Mouse (Mus musculus): Measurements from ENCODE around the gene Prrx2. TPM values are rescaled to one million over a fixed set of nuclear protein-coding genes. Genes with fewer than 3 reads are reported as not detected.
"Not testable (repeated sequence)": the region's sequence is repeated elsewhere in the genome, so short reads cannot be mapped to it uniquely, and the experiment has no call there.

The Prrx2 gene
- polyA plus RNA-seq, 1 experiment, result 1.0 TPM

GRCm38 (mm10) chr2:30913022-30913421, 78.2 kb downstream of the Prrx2 start:
- Histone ChIP-seq H3K27me3 (ENCODE audit: control insufficient read depth, insufficient read depth, low read length) (no peaks in the 10 kb centered on the region), H3K36me3 (ENCODE audit: control insufficient read depth, insufficient read depth, low read length) (no peaks in the 10 kb centered on the region), H3K4me3 (ENCODE audit: control insufficient read depth, low read depth, low read length) (no peak overlapping the region), H3K4me1 (ENCODE audit: control insufficient read depth, insufficient read depth, low read length) (peaks cover 8% of the 10 kb centered on the region), H3K27ac (ENCODE audit: control insufficient read depth, insufficient read depth, low read depth, low read length) (no peak overlapping the region)
- TF ChIP-seq CTCF (IDR thresholded peaks at IDR 0.05; ENCODE audit: control insufficient read depth, insufficient read depth, insufficient replicate concordance, low read depth, low read length) (no peak), POLR2A (IDR thresholded peaks at IDR 0.05; ENCODE audit: control insufficient read depth, low read depth, low read length) (no peak)

DNA sequence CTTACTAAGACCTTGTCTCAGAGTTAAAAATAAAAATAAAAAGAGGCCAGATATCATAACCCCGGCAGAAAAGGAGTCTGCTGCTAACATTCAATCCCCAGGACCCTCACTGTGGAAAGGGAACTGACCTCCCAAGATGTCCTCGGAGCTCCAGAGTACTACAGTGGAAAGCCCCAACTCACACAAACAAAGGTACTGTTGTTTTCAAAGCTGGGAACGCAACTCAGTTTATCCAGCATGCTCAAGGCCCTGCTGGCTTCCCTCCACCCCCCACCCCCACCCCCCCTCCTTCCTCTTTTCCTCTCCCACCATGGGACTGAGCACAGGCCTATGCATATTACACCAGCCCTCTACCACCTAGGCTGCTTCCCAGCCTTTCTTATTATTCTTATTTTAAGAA, 80.1 kb downstream of the Prrx2 start:
- TF ChIP-seq POLR2A (IDR thresholded peaks at IDR 0.05; ENCODE audit: control insufficient read depth, low read depth, low read length) (no peak), CTCF (IDR thresholded peaks at IDR 0.05; ENCODE audit: control insufficient read depth, insufficient read depth, insufficient replicate concordance, low read depth, low read length) (no peak)
- Histone ChIP-seq H3K27me3 (ENCODE audit: control insufficient read depth, insufficient read depth, low read length) (no peaks in the 10 kb centered on the region), H3K4me3 (ENCODE audit: control insufficient read depth, low read depth, low read length) (no peak overlapping the region), H3K4me1 (ENCODE audit: control insufficient read depth, insufficient read depth, low read length) (peaks cover 8% of the 10 kb centered on the region), H3K36me3 (ENCODE audit: control insufficient read depth, insufficient read depth, low read length) (no peaks in the 10 kb centered on the region), H3K27ac (ENCODE audit: control insufficient read depth, insufficient read depth, low read depth, low read length) (no peak overlapping the region)

DNA sequence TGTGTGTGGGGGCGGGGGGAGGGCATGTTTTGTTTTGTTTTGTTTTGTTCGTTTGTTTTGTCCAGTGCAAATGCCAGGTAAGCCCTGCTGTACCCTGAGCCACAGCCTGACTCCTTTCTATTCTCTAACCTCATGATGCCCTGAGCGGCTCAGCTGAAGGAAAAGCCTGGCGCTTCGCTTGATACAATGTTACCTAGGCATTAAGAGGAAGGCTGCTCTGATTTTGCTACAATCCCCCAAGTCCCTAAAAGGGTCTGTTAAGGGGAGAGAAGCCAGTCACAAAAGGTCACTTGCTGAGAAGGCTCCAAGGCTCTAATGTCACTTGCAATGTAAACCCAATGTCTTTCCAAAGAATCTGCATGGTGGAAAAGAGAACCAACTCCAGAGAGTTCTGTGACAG, 80.6 kb downstream of the Prrx2 start:
- no peaks in the 10 kb centered on the region for H3K27me3 ChIP-seq (ENCODE audit: control insufficient read depth, insufficient read depth, low read length)
- H3K4me1 ChIP-seq (ENCODE audit: control insufficient read depth, insufficient read depth, low read length), result peaks cover 8% of the 10 kb centered on the region
- H3K27ac ChIP-seq (ENCODE audit: control insufficient read depth, insufficient read depth, low read depth, low read length), result no peak overlapping the region
- peak overlapping the region; percentile 43; the same call in 1 of the 2 replicates for H3K4me3 ChIP-seq (ENCODE audit: control insufficient read depth, low read depth, low read length)
- TF ChIP-seq POLR2A (IDR thresholded peaks at IDR 0.05; ENCODE audit: control insufficient read depth, low read depth, low read length) (no peak), CTCF (IDR thresholded peaks at IDR 0.05; ENCODE audit: control insufficient read depth, insufficient read depth, insufficient replicate concordance, low read depth, low read length) (no peak)
- no peaks in the 10 kb centered on the region for H3K36me3 ChIP-seq (ENCODE audit: control insufficient read depth, insufficient read depth, low read length)

- H3K27me3 ChIP-seq (ENCODE audit: control insufficient read depth, insufficient read depth, low read length); H3K4me1 ChIP-seq (ENCODE audit: control insufficient read depth, insufficient read depth, low read length); H3K27ac ChIP-seq (ENCODE audit: control insufficient read depth, insufficient read depth, low read depth, low read length); H3K36me3 ChIP-seq (ENCODE audit: control insufficient read depth, insufficient read depth, low read length): not testable (repeated sequence)
- H3K4me3 ChIP-seq (ENCODE audit: control insufficient read depth, low read depth, low read length), result peak overlapping the region; percentile 27; the same call in 1 of the 2 replicates
Measured at GRCm38 (mm10) chr2:30915933-30916332, 81.2 kb downstream of the Prrx2 start.

DNA sequence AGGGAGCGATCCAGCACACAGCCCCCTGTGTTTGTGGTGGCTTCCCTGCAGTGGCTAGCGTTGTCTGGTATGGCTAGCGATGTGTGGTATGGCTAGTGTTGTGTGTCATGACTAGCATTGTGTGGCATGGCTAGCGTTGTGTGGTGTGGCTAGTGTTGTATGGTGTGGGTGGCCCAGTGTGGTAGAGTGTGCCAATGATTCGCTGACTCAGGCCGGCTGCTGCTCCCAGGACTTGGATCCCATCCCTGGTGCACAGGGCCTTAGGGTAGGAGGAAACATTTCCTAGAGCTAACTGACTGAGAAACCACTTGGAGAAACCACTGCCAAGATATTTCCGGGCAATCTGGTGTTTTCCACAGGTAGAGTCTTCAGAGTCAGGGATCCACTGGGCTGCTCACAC, 82.9 kb downstream of the Prrx2 start:
- Histone ChIP-seq H3K4me3 (ENCODE audit: control insufficient read depth, low read depth, low read length) (no peak overlapping the region), H3K36me3 (ENCODE audit: control insufficient read depth, insufficient read depth, low read length) (no peaks in the 10 kb centered on the region), H3K4me1 (ENCODE audit: control insufficient read depth, insufficient read depth, low read length) (peaks cover 8% of the 10 kb centered on the region), H3K27ac (ENCODE audit: control insufficient read depth, insufficient read depth, low read depth, low read length) (no peak overlapping the region), H3K27me3 (ENCODE audit: control insufficient read depth, insufficient read depth, low read length) (no peaks in the 10 kb centered on the region)
- TF ChIP-seq POLR2A (IDR thresholded peaks at IDR 0.05; ENCODE audit: control insufficient read depth, low read depth, low read length) (no peak), CTCF (IDR thresholded peaks at IDR 0.05; ENCODE audit: control insufficient read depth, insufficient read depth, insufficient replicate concordance, low read depth, low read length) (no peak)

- H3K36me3 ChIP-seq (ENCODE audit: control insufficient read depth, insufficient read depth, low read length), result no peaks in the 10 kb centered on the region
- H3K4me1 ChIP-seq (ENCODE audit: control insufficient read depth, insufficient read depth, low read length), result peaks cover 8% of the 10 kb centered on the region
- no peak overlapping the region for H3K27ac ChIP-seq (ENCODE audit: control insufficient read depth, insufficient read depth, low read depth, low read length)
- H3K27me3 ChIP-seq (ENCODE audit: control insufficient read depth, insufficient read depth, low read length), result no peaks in the 10 kb centered on the region
- H3K4me3 ChIP-seq (ENCODE audit: control insufficient read depth, low read depth, low read length), result no peak overlapping the region
- TF ChIP-seq CTCF (IDR thresholded peaks at IDR 0.05; ENCODE audit: control insufficient read depth, insufficient read depth, insufficient replicate concordance, low read depth, low read length), result no peak
- no peak for TF ChIP-seq POLR2A (IDR thresholded peaks at IDR 0.05; ENCODE audit: control insufficient read depth, low read depth, low read length)
Measured at GRCm38 (mm10) chr2:30918126-30918525, 83.4 kb downstream of the Prrx2 start.

DNA sequence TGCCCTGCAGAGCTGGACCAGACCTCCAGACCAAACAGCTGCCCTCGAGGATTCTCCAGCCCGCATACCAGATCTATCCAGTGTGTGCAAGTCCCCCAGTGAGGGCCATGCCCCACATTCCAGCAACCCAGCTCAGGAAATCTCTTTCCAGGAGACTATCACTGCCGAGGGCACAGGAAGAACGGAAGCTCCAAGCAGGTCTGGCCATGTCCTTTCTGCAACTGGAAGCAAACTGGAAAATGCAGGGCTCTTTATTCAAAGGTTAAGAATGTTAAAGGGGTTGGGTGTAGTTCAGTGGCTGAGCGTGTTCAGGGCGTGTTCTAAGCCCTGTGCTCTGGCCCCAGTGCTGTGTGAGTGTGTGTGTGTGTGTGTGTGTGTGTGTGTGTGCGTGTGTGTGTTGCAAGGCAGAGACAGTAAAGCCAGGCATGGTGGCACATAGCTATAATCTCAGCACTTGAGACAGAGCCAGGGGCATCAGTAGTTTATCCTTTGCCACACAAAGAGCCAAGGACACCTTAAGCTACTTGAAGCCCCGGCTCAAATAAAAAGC, 84.1 kb downstream of the Prrx2 start:
- Histone ChIP-seq H3K4me3 (ENCODE audit: control insufficient read depth, low read depth, low read length) (no peak overlapping the region), H3K27ac (ENCODE audit: control insufficient read depth, insufficient read depth, low read depth, low read length) (no peak overlapping the region), H3K27me3 (ENCODE audit: control insufficient read depth, insufficient read depth, low read length) (no peaks in the 10 kb centered on the region), H3K4me1 (ENCODE audit: control insufficient read depth, insufficient read depth, low read length) (peaks cover 6% of the 10 kb centered on the region), H3K36me3 (ENCODE audit: control insufficient read depth, insufficient read depth, low read length) (no peaks in the 10 kb centered on the region)
- no peak for TF ChIP-seq CTCF (IDR thresholded peaks at IDR 0.05; ENCODE audit: control insufficient read depth, insufficient read depth, insufficient replicate concordance, low read depth, low read length)
- TF ChIP-seq POLR2A (IDR thresholded peaks at IDR 0.05; ENCODE audit: control insufficient read depth, low read depth, low read length), result no peak

DNA sequence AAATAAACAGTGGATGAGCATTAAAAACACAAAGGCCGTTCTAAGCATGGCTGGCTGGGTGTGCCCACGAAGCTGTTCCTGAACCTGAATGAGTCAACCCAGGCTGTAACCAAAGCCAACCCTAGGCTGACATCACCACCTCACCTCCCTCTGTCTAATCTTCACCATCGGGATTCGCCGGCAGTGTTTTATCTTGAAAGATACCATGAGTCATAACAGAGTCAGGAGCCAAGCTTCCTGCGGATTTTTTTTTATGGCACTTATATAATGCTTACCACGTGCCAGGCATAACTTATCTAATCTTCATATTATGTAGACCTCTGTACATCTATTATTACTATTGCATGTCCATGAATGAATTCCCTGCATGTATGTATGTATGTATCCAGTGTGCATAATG, 85.4 kb downstream of the Prrx2 start:
- Histone ChIP-seq H3K27ac (ENCODE audit: control insufficient read depth, insufficient read depth, low read depth, low read length) (no peak overlapping the region), H3K27me3 (ENCODE audit: control insufficient read depth, insufficient read depth, low read length) (no peaks in the 10 kb centered on the region), H3K36me3 (ENCODE audit: control insufficient read depth, insufficient read depth, low read length) (no peaks in the 10 kb centered on the region), H3K4me1 (ENCODE audit: control insufficient read depth, insufficient read depth, low read length) (peaks cover 1% of the 10 kb centered on the region), H3K4me3 (ENCODE audit: control insufficient read depth, low read depth, low read length) (no peak overlapping the region)
- no peak for TF ChIP-seq POLR2A (IDR thresholded peaks at IDR 0.05; ENCODE audit: control insufficient read depth, low read depth, low read length)
- TF ChIP-seq CTCF (IDR thresholded peaks at IDR 0.05; ENCODE audit: control insufficient read depth, insufficient read depth, insufficient replicate concordance, low read depth, low read length), result no peak

Measured in testis, adult 2 months (tissue).